Mouse (Mus musculus): ENCODE data around the gene Gzf1.

DNA sequence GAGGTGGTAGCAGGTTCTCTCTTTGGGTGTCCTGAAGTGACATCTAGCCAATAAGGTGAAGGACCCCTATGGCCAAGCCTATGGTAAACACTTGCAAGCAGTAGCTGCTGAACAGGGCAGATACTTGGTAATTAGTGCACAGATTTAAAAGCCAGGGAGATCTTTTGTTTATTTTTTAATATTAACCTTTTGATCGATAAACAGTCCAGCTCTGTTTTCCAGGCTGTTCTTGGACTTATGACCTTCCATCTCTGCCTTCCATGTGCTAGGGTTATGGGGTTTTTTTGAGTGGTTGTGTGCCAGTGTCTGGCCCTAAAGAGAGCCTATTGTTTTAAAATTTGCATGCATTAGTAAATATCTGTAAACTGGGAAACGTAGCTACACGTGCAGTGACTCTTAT, 9.5 kb downstream of the Gzf1 start:
- TF ChIP-seq GATA1 (IDR thresholded peaks at IDR 0.05; ENCODE audit: borderline replicate concordance, low read length) (no peak), FLI1 (IDR thresholded peaks at IDR 0.05; ENCODE audit: low read length) (no peak)
